Mouse (Mus musculus) hindbrain, postnatal 0 days (tissue): ENCODE results near the gene P3h4. TPM values are rescaled to one million over a fixed set of nuclear protein-coding genes. Genes with fewer than 3 reads are reported as not detected.

ENCODE experiments used
- ATAC-seq: fragments of 200-750 bp; cut with Nextera tagmentation; 2 replicates; pipeline ENCODE4 v1.8.0; 2017; ENCODE audit warnings: mild to moderate bottlenecking, moderate TSS enrichment, moderate library complexity
- DNase-seq: peaks from one replicate; pipeline ENCODE4 v3.0.0-alpha.2; 2015; ENCODE audit warnings: low spot score
- H3K27ac ChIP-seq: fragments of 300-500 bp; sonication (generic); 2 replicates; pipeline ENCODE4 v1.5.1; 2014; ENCODE audit warnings: mild to moderate bottlenecking
- H3K27me3 ChIP-seq: fragments of 300-500 bp; sonication (generic); 2 replicates; pipeline ENCODE4 v1.6.1; 2014; ENCODE audit warnings: low read length, mixed read lengths; ENCODE audit not compliant: insufficient read depth
- H3K36me3 ChIP-seq: fragments of 300-500 bp; sonication (generic); 2 replicates; pipeline ENCODE4 v1.6.1; 2014; ENCODE audit warnings: low read length, mixed read lengths; ENCODE audit not compliant: insufficient read depth
- H3K4me1 ChIP-seq: fragments of 300-500 bp; sonication (generic); 2 replicates; pipeline ENCODE4 v1.6.1; 2014; ENCODE audit warnings: antibody characterized with exemption, low read length, mixed read lengths; ENCODE audit not compliant: insufficient read depth
- H3K4me2 ChIP-seq: fragments of 300-500 bp; sonication (generic); 2 replicates; pipeline ENCODE4 v1.6.1; 2014; ENCODE audit warnings: low read depth, mild to moderate bottlenecking, low read length, moderate library complexity, mixed read lengths
- H3K4me3 ChIP-seq: fragments of 300-500 bp; sonication (generic); 2 replicates; pipeline ENCODE4 v1.5.1; 2014; ENCODE audit warnings: low read length
- H3K9ac ChIP-seq: fragments of 300-500 bp; sonication (generic); replicated peaks from 2 replicates; pipeline ENCODE4 v1.6.1; 2014; ENCODE audit warnings: mild to moderate bottlenecking, low read length, moderate library complexity, mixed read lengths
- H3K9me3 ChIP-seq: fragments of 300-500 bp; sonication (generic); 2 replicates; pipeline ENCODE4 v1.6.1; 2016; ENCODE audit warnings: low read length, mixed read lengths
- CTCF ChIP-seq: IDR thresholded peaks from 2 replicates; pipeline ENCODE4 v1.5.1; 2016; ENCODE audit warnings: antibody characterized with exemption, control low read depth, low read depth
- WGBS: fragments of 180-500 bp; shearing (Covaris S2); extraction: QIAGEN DNeasy Blood & Tissue Kit; methylation state at CpG from one replicate; pipeline ENCODE4 v1.1.7; 2014; 5-methylcytosine and 5-hydroxymethylcytosine counted together
- polyA plus RNA-seq: library from polyadenylated mRNA; unstranded; fragments of >200 nt; fragmentation: Nextera tagmentation; extraction: Ambion mirVana; gene quantifications from 2 replicates; pipeline ENCODE4 v1.2.1, GENCODE M21; 2015
- total RNA-seq: library from RNA; depleted of rRNA; stranded (reverse); fragments of >200 nt; gene quantifications from 2 replicates; pipeline ENCODE4 v1.2.3, GENCODE M21; 2014

The P3h4 gene
- total and polyA plus RNA-seq, 2 experiments from 2014 or later: 20.7 to 23.9 TPM

- no peak for TF ChIP-seq CTCF
- WGBS: 76% methylated on average over 3 of the region's 3 CpGs
- H3K4me3 ChIP-seq: no peak overlapping the region
Observed at GRCm38 (mm10) chr11:100426820-100427219, 12.2 kb upstream of the P3h4 start.

GRCm38 (mm10) chr11:100425851-100426250, 11.2 kb upstream of the P3h4 start:
- 32% methylated on average over 7 of the region's 7 CpGs for WGBS

More at GRCm38 (mm10) chr11:100426820-100427219, 12.2 kb upstream of the P3h4 start:
- no peak for DNase-seq
- no peaks in the 10 kb centered on the region for H3K27me3 ChIP-seq
- no peaks in the 10 kb centered on the region for H3K9me3 ChIP-seq
- no peak for ATAC-seq
- no peak overlapping the region for H3K9ac ChIP-seq
- H3K4me2 ChIP-seq: no peak overlapping the region
- H3K36me3 ChIP-seq: no peaks in the 10 kb centered on the region
- no peaks in the 10 kb centered on the region; the same call in 1 of the 2 replicates for H3K4me1 ChIP-seq
- H3K27ac ChIP-seq: no peak overlapping the region

DNA sequence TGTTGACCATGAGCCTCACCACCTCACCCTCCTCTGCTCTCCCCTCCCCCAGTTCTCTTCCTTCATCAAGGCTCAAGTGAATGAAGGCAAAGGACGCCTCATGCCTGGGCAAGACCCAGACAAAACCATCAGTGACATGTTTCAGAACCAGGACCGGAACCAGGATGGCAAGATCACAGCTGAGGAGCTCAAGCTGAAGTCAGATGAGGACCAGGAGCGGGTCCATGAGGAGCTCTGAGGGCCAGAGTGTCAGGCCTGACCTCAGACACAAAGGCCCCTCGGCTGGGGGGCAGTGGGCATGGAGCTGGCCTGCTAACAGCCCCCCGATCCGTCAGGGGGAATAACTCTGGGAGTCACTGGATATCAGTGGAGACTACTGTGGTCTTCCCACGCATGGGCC, 9.2 kb upstream of the P3h4 start:
- ATAC-seq (no peak), DNase-seq (no peak)
- H3K4me3 ChIP-seq: no peak overlapping the region
- H3K27ac ChIP-seq: no peak overlapping the region
- no peak overlapping the region for H3K9ac ChIP-seq
- H3K4me1 ChIP-seq: no peaks in the 10 kb centered on the region
- H3K27me3 ChIP-seq: no peaks in the 10 kb centered on the region
- WGBS: 90% methylated on average over 7 of the region's 7 CpGs
- no peaks in the 10 kb centered on the region for H3K9me3 ChIP-seq
- no peak for TF ChIP-seq CTCF
- H3K36me3 ChIP-seq: no peaks in the 10 kb centered on the region
- no peak overlapping the region for H3K4me2 ChIP-seq

More at GRCm38 (mm10) chr11:100425851-100426250, 11.2 kb upstream of the P3h4 start:
- H3K27me3 ChIP-seq: no peaks in the 10 kb centered on the region
- H3K4me3 ChIP-seq: no peak overlapping the region
- H3K9me3 ChIP-seq: no peaks in the 10 kb centered on the region
- H3K4me2 ChIP-seq: no peak overlapping the region
- ATAC-seq (peak; percentile 48; the same call in 1 of the 2 replicates), DNase-seq (peak; percentile 72)
- H3K4me1 ChIP-seq: no peaks in the 10 kb centered on the region; the same call in 1 of the 2 replicates
- no peaks in the 10 kb centered on the region for H3K36me3 ChIP-seq
- no peak overlapping the region for H3K27ac ChIP-seq
- no peak overlapping the region for H3K9ac ChIP-seq
- TF ChIP-seq CTCF: peak; percentile 74

GRCm38 (mm10) chr11:100421537-100421936, 6.9 kb upstream of the P3h4 start:
- H3K4me1 ChIP-seq: no peaks in the 10 kb centered on the region
- H3K36me3 ChIP-seq: no peaks in the 10 kb centered on the region
- no peak overlapping the region for H3K4me3 ChIP-seq
- no peaks in the 10 kb centered on the region for H3K9me3 ChIP-seq
- H3K27me3 ChIP-seq: no peaks in the 10 kb centered on the region
- no peak for TF ChIP-seq CTCF
- ATAC-seq: no peak
- no peak overlapping the region for H3K9ac ChIP-seq
- H3K4me2 ChIP-seq: no peak overlapping the region
- 34% methylated on average over 8 of the region's 8 CpGs for WGBS
- no peak overlapping the region for H3K27ac ChIP-seq
- no peak for DNase-seq

- TF ChIP-seq CTCF: no peak
- H3K9ac ChIP-seq: peak within 1 kb of the TSS; percentile 71
- H3K36me3 ChIP-seq: no peaks in the 10 kb centered on the region
- peak within 1 kb of the TSS; percentile 71 for H3K4me2 ChIP-seq
- H3K27me3 ChIP-seq: no peaks in the 10 kb centered on the region
- no peaks in the 10 kb centered on the region for H3K9me3 ChIP-seq
- H3K27ac ChIP-seq: peak within 1 kb of the TSS; percentile 78
- 0 out of 2 replicates have a peak, but pooled peaks have one; percentile 21 for ATAC-seq
- WGBS: 1% methylated on average over 30 of the region's 31 CpGs
- peak; percentile 20 for DNase-seq
- H3K4me1 ChIP-seq: peaks cover 14% of the 10 kb centered on the region
- peak within 1 kb of the TSS; percentile 60 for H3K4me3 ChIP-seq
Observed at GRCm38 (mm10) chr11:100414914-100415822, 532 bp upstream of the P3h4 start, which contains the start of gene Fkbp10. Fkbp10 (plus strand) TSS chr11:100415697.

DNA sequence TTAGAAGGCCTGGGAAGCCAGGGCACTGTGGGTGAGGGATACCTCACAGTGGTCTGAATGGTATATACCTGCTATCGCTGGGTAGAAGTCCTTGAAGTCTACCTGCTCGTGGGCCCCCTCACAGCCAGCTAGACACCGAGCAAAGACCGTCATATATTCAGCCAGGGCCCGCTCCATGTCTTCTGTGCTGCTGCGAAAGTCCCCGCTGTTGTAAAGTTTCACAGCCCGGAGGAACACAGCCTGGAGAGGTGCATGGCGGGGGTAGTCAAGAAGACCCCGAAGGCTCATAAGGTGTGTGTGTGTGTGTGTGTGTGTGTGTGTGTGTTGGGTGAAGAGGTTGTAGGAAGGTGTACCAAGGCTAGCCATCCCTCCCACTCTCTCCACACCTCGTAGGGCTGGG, 1.1 kb downstream of the P3h4 start:
- H3K4me2 ChIP-seq: peak overlapping the region; percentile 71
- WGBS: 79% methylated on average over 11 of the region's 11 CpGs
- H3K4me1 ChIP-seq: peaks cover 14% of the 10 kb centered on the region
- H3K9me3 ChIP-seq: no peaks in the 10 kb centered on the region
- H3K4me3 ChIP-seq: peak overlapping the region; percentile 60
- H3K36me3 ChIP-seq: no peaks in the 10 kb centered on the region; the same call in 1 of the 2 replicates
- peak overlapping the region; percentile 71 for H3K9ac ChIP-seq
- ATAC-seq (no peak), DNase-seq (no peak)
- H3K27me3 ChIP-seq: no peaks in the 10 kb centered on the region
- no peak for TF ChIP-seq CTCF
- no peak overlapping the region for H3K27ac ChIP-seq
